Mouse (Mus musculus) C2C12 (cell line): ENCODE results near the gene Txnrd1. TPM values are rescaled to one million over a fixed set of nuclear protein-coding genes. Genes with fewer than 3 reads are reported as not detected.

Experiments used
- H3K27me3 ChIP-seq: one replicate; pipeline ENCODE4 v1.6.1; 2011; ENCODE audit not compliant: control insufficient read depth, insufficient read depth, insufficient read length
- H3K36me3 ChIP-seq: one replicate; pipeline ENCODE4 v1.6.1; 2011; ENCODE audit not compliant: control insufficient read depth, insufficient read depth
- H3K4me3 ChIP-seq: one replicate; pipeline ENCODE4 v1.5.1; 2011; ENCODE audit warnings: mild to moderate bottlenecking, control low read depth; ENCODE audit not compliant: poor library complexity, insufficient read depth, severe bottlenecking
- H3K79me2 ChIP-seq: one replicate; pipeline ENCODE4 v1.6.1; 2011; ENCODE audit not compliant: control insufficient read depth, insufficient read depth
- H3K79me3 ChIP-seq: one replicate; pipeline ENCODE4 v1.6.1; 2011; ENCODE audit warnings: low read depth, control low read depth
- H3ac ChIP-seq: one replicate; pipeline ENCODE3; 2011; ENCODE audit warnings: low read depth; ENCODE audit not compliant: control insufficient read depth, insufficient read length
- CEBPB ChIP-seq: IDR thresholded peaks from one replicate; pipeline ENCODE4 v1.6.1; 2011; ENCODE audit warnings: low read depth, mild to moderate bottlenecking, control low read depth, moderate library complexity
- CTCF ChIP-seq: IDR thresholded peaks from one replicate; pipeline ENCODE4 v1.5.1; 2011; ENCODE audit not compliant: control insufficient read depth, insufficient read depth, insufficient read length
- FOSL1 ChIP-seq: IDR thresholded peaks from one replicate; pipeline ENCODE4 v1.8.0; 2011; ENCODE audit warnings: mild to moderate bottlenecking, low read length; ENCODE audit not compliant: poor library complexity, insufficient read depth, severe bottlenecking
- MAX ChIP-seq: IDR thresholded peaks from one replicate; pipeline ENCODE4 v1.6.1; 2011; ENCODE audit warnings: mild to moderate bottlenecking, control low read depth
- MYOD1 ChIP-seq: IDR thresholded peaks from one replicate; pipeline ENCODE4 v1.6.1; 2011; ENCODE audit warnings: low read depth; ENCODE audit not compliant: control insufficient read depth, insufficient read length
- MYOG ChIP-seq: IDR thresholded peaks from one replicate; pipeline ENCODE4 v1.6.1; 2011; ENCODE audit not compliant: control insufficient read depth, insufficient read length; ENCODE audit errors: extremely low read depth
- USF1 ChIP-seq: IDR thresholded peaks from one replicate; pipeline ENCODE4 v1.6.1; 2011; ENCODE audit warnings: low read depth, mild to moderate bottlenecking, control low read depth, moderate library complexity
- polyA plus RNA-seq: library from polyadenylated mRNA; unstranded; fragments of >200 nt; fragmentation: generic; extraction: Trizol; gene quantifications from one replicate; pipeline ENCODE4 v1.2.1, GENCODE M21; 2012; ENCODE audit warnings: missing spikeins

The Txnrd1 gene
- polyA plus RNA-seq, 1 experiment, result 172 TPM

- peaks cover 38% of the 10 kb centered on the region for H3K79me3 ChIP-seq
- TF ChIP-seq CEBPB (no peak), MYOG (no peak), USF1 (no peak), MYOD1 (no peak), FOSL1 (no peak), MAX (no peak), CTCF (no peak)
- no peak overlapping the region for H3K4me3 ChIP-seq
- peak overlapping the region; percentile 7 for H3ac ChIP-seq
- H3K27me3 ChIP-seq, result no peaks in the 10 kb centered on the region
- H3K79me2 ChIP-seq, result peaks cover 42% of the 10 kb centered on the region
- H3K36me3 ChIP-seq, result peaks cover 9% of the 10 kb centered on the region
Measured at GRCm38 (mm10) chr10:82858032-82858680, 24.4 kb downstream of the Txnrd1 start.

GRCm38 (mm10) chr10:82858691-82859532 lies 25.2 kb downstream of the Txnrd1 start:
- peaks cover 46% of the 10 kb centered on the region for H3K79me3 ChIP-seq
- H3ac ChIP-seq, result peak overlapping the region; percentile 82

DNA sequence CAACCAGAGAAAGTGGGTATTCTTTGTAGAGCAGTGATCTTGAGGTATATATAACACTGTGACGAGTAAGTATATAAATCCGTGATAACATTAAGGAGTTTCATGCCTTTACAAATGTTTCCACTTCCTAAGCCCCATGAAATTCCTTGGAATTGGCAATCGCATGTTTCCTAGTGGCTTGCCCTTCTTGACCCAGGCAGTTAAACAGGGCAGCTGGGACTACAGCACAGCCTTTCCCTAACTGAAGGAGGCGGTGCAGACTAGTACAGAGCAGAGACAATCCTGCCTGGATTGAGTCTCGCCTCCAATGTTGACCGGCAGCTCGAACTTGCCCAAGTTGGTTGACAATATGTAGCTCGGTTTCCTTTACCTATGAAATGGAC lies 25.8 kb downstream of the Txnrd1 start:
- H3K27me3 ChIP-seq, result no peaks in the 10 kb centered on the region
- peaks cover 56% of the 10 kb centered on the region for H3K79me2 ChIP-seq
- TF ChIP-seq MYOD1 (no peak), MYOG (no peak), CEBPB (no peak), USF1 (no peak), CTCF (no peak), MAX (no peak), FOSL1 (no peak)

More at GRCm38 (mm10) chr10:82858691-82859532, 25.2 kb downstream of the Txnrd1 start:
- Histone ChIP-seq H3K79me2 (peaks cover 49% of the 10 kb centered on the region), H3K4me3 (peak overlapping the region; percentile 93), H3K36me3 (peaks cover 16% of the 10 kb centered on the region), H3K27me3 (no peaks in the 10 kb centered on the region)
- TF ChIP-seq MYOD1, result no peak
- TF ChIP-seq CEBPB, result no peak
- no peak for TF ChIP-seq FOSL1
- TF ChIP-seq MYOG, result no peak
- TF ChIP-seq USF1, result peak; percentile 71
- no peak for TF ChIP-seq CTCF
- TF ChIP-seq MAX, result peak; percentile 73

GRCm38 (mm10) chr10:82860181-82860928 lies 26.6 kb downstream of the Txnrd1 start:
- H3K4me3 ChIP-seq, result peak overlapping the region; percentile 93
- H3K79me3 ChIP-seq, result peaks cover 60% of the 10 kb centered on the region
- peak overlapping the region; percentile 96 for H3ac ChIP-seq
- TF ChIP-seq MYOD1, result no peak
- no peak for TF ChIP-seq USF1
- no peak for TF ChIP-seq MYOG
- no peak for TF ChIP-seq FOSL1
- peak; percentile 89 for TF ChIP-seq MAX
- no peak for TF ChIP-seq CEBPB
- H3K79me2 ChIP-seq, result peaks cover 64% of the 10 kb centered on the region
- peaks cover 30% of the 10 kb centered on the region for H3K36me3 ChIP-seq
- H3K27me3 ChIP-seq, result no peaks in the 10 kb centered on the region

More for the DNA sequence above, 25.8 kb downstream of the Txnrd1 start:
- peaks cover 52% of the 10 kb centered on the region for H3K79me3 ChIP-seq
- H3ac ChIP-seq, result peak overlapping the region; percentile 82
- H3K4me3 ChIP-seq, result peak overlapping the region; percentile 93
- peaks cover 22% of the 10 kb centered on the region for H3K36me3 ChIP-seq

DNA sequence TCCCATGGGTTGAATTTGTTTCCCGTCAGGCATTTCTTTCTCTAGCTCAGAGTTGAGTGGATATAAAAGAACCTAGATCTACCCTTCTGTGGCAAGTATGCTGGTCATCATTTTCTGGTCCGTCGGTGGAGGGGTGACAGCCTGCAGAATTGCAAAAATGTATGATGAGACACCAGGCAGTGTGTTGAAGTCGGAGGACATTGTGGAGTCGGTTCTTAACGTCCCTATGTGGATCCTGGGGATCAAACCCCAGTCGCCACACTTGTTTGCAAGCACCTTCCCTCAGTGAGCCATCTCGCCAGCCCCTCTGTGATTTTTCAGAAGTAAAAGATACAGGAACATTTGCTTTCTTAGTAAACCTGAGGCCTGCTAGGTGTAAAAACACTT lies 27.2 kb downstream of the Txnrd1 start:
- peaks cover 70% of the 10 kb centered on the region for H3K79me2 ChIP-seq
- H3K27me3 ChIP-seq, result no peaks in the 10 kb centered on the region
- no peak for TF ChIP-seq USF1
- no peak for TF ChIP-seq MAX
- TF ChIP-seq MYOG, result no peak
- no peak for TF ChIP-seq CEBPB
- no peak for TF ChIP-seq CTCF
- no peak for TF ChIP-seq MYOD1
- no peak for TF ChIP-seq FOSL1
- H3K79me3 ChIP-seq, result peaks cover 66% of the 10 kb centered on the region
- H3K36me3 ChIP-seq, result peaks cover 34% of the 10 kb centered on the region
- H3K4me3 ChIP-seq, result peak overlapping the region; percentile 93
- peak overlapping the region; percentile 96 for H3ac ChIP-seq
